Mouse (Mus musculus) retina, adult 2 months (tissue): ENCODE data around the gene Hapln1.
A peak's percentile ranks its signal among the peaks of the same experiment; 100 is the strongest.

ENCODE experiments used
- DNase-seq: peaks from one replicate; pipeline ENCODE4 v3.0.0-alpha.2; 2012; ENCODE audit warnings: low read depth, low spot score

The Hapln1 gene

GRCm38 (mm10) chr13:89600466-89600865 is 60.9 kb downstream of the Hapln1 start:
- no peak for DNase-seq

- no peak for DNase-seq
Measured at GRCm38 (mm10) chr13:89603336-89603735, 63.7 kb downstream of the Hapln1 start.

- no peak for DNase-seq
Measured at GRCm38 (mm10) chr13:89607399-89607798, 67.8 kb downstream of the Hapln1 start.

GRCm38 (mm10) chr13:89619064-89619463 is 79.5 kb downstream of the Hapln1 start:
- no peak for DNase-seq

GRCm38 (mm10) chr13:89634137-89634683 is 94.6 kb downstream of the Hapln1 start:
- DNase-seq: peak; percentile 30

- no peak for DNase-seq
Measured at GRCm38 (mm10) chr13:89637012-89637411, 97.4 kb downstream of the Hapln1 start.

GRCm38 (mm10) chr13:89645589-89645988 is 106.0 kb downstream of the Hapln1 start:
- no peak for DNase-seq

GRCm38 (mm10) chr13:89652773-89653172 is 113.2 kb downstream of the Hapln1 start:
- no peak for DNase-seq

GRCm38 (mm10) chr13:89653279-89653678 is 113.7 kb downstream of the Hapln1 start:
- no peak for DNase-seq

GRCm38 (mm10) chr13:89657046-89657445 is 117.5 kb downstream of the Hapln1 start:
- no peak for DNase-seq
